Mouse (Mus musculus): Measurements from ENCODE around the gene Zbtb49. TPM values are rescaled to one million over a fixed set of nuclear protein-coding genes. Genes with fewer than 3 reads are reported as not detected.

Zbtb49 gene
- total and polyA plus RNA-seq, 3 experiments = 7.1 to 11.4 (median 8.8) TPM

GRCm38 (mm10) chr5:38195941-38196340 lies 24.3 kb downstream of the Zbtb49 start:
- peak; percentile 58 for DNase-seq

- DNase-seq = no peak
These were observed 25.3 kb downstream of the Zbtb49 start for GRCm38 (mm10) chr5:38194946-38195345.

GRCm38 (mm10) chr5:38190907-38191306 lies 29.4 kb downstream of the Zbtb49 start:
- no peak for DNase-seq

GRCm38 (mm10) chr5:38187006-38187405 lies 33.3 kb downstream of the Zbtb49 start:
- DNase-seq = no peak

GRCm38 (mm10) chr5:38184688-38185285 lies 35.5 kb downstream of the Zbtb49 start:
- DNase-seq = no peak

GRCm38 (mm10) chr5:38174256-38174912 lies 45.9 kb downstream of the Zbtb49 start:
- DNase-seq = no peak

- DNase-seq = no peak
These were observed 46.5 kb downstream of the Zbtb49 start for GRCm38 (mm10) chr5:38173766-38174165.

GRCm38 (mm10) chr5:38168497-38168896 lies 51.8 kb downstream of the Zbtb49 start:
- no peak for DNase-seq

GRCm38 (mm10) chr5:38159634-38160413 lies 60.4 kb downstream of the Zbtb49 start, which contains the start of gene Nsg1:
TSS of gene Nsg1 (minus strand) at chr5:38159907.
- DNase-seq = no peak

- DNase-seq = peak; percentile 81
These were observed 61.2 kb downstream of the Zbtb49 start for GRCm38 (mm10) chr5:38158947-38159633.

- DNase-seq = no peak
These were observed 61.7 kb downstream of the Zbtb49 start for GRCm38 (mm10) chr5:38158501-38158946.

- DNase-seq = no peak
These were observed 62.7 kb downstream of the Zbtb49 start for GRCm38 (mm10) chr5:38157481-38158020.

GRCm38 (mm10) chr5:38153636-38154035 lies 66.6 kb downstream of the Zbtb49 start:
- DNase-seq = no peak

GRCm38 (mm10) chr5:38152201-38153108 lies 67.8 kb downstream of the Zbtb49 start:
- no peak for DNase-seq

GRCm38 (mm10) chr5:38151264-38151663 lies 69.0 kb downstream of the Zbtb49 start:
- DNase-seq = peak; percentile 67

- peak; percentile 14 for DNase-seq
These were observed 73.7 kb downstream of the Zbtb49 start for GRCm38 (mm10) chr5:38146524-38146923.

- no peak for DNase-seq
These were observed 79.4 kb downstream of the Zbtb49 start for GRCm38 (mm10) chr5:38140893-38141292.
